14 mouse cellular contexts compared by ENCODE assay signal in the genomic region with DNA sequence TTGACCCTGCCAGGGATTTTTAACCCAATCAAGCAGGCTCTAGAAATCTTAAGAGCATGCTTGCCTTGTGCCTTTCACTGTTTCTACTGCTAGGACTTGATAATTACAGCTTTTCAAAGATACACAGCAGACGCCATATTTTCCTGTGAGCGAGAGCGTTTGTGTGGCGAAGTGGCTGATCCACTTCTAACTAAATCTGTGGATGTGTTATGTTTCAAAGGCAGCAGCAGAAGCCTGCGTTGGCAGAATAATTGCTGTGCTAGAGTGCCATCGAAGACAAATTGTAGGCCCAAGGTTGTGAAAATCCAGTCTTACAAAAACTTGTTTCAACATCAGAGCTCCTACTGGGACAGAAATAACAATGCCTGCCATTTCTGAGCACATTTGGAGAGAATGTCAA.
DNase-seq lines count a peak whose midpoint lies in the region; ATAC-seq and TF ChIP-seq lines count a peak whose summit lies in the region.
"Had no signal": no experiment of that assay in that cellular context is flagged by ENCODE, and none has a peak within 500 bp of the region (broad histone marks: within the 10 kb centered on the region; RNA-seq: fewer than 3 reads in every experiment).

No protein-coding gene starts in this region.

- H3K36me3 ChIP-seq in thymus, adult 2 months (ENCODE audit: control insufficient read depth, insufficient read depth, low read length): no peaks in the 10 kb centered on the region
- H3K36me3 ChIP-seq: embryonic facial prominence, embryonic 13.5 days; midbrain, embryonic 15.5 days; neural tube, embryonic 12.5 days had no signal

- no peaks in the 10 kb centered on the region for H3K27me3 ChIP-seq in thymus, adult 2 months (ENCODE audit: control insufficient read depth, insufficient read depth, low read length)
- H3K27me3 ChIP-seq: embryonic facial prominence, embryonic 13.5 days; midbrain, embryonic 15.5 days; neural tube, embryonic 12.5 days had no signal

- peak; percentile 52 for DNase-seq in adrenal gland, adult 8-10 months
- no peak for DNase-seq in adrenal gland, postnatal 25 days
- DNase-seq in layer of hippocampus, adult 11-12 months (ENCODE audit: low spot score): peak; percentile 21
- no peak for DNase-seq in layer of hippocampus, postnatal 25 days (ENCODE audit: extremely low spot score in 1 of 2, low spot score in 1 of 2)
- DNase-seq in adrenal gland, postnatal 14 days: peak; percentile 33
- peak; percentile 42 for DNase-seq in gonadal fat pad, adult 2 months (ENCODE audit: low read depth)
- DNase-seq in thymus, adult 2 months: no peak
- DNase-seq: cerebellum, postnatal 36 days; lung, postnatal 4 days had no signal

- H3K27ac ChIP-seq in thymus, adult 2 months (ENCODE audit: control insufficient read depth, insufficient read depth, low read length): no peak overlapping the region
- H3K27ac ChIP-seq: embryonic facial prominence, embryonic 13.5 days; hindbrain, postnatal 0 days; midbrain, embryonic 15.5 days; neural tube, embryonic 12.5 days had no signal

- TF ChIP-seq CTCF in thymus, adult 2 months (IDR thresholded peaks at IDR 0.05; ENCODE audit: borderline replicate concordance, control insufficient read depth, extremely low read depth, insufficient read depth, low read length, poor library complexity): no peak

- no peak for ATAC-seq in cerebellum, adult (ENCODE audit: insufficient number of reproducible peaks, low FRiP score, low TSS enrichment)
- ATAC-seq: hindbrain, postnatal 0 days; midbrain, embryonic 15.5 days had no signal

- no peak overlapping the region for H3K4me3 ChIP-seq in thymus, adult 2 months (ENCODE audit: control insufficient read depth, insufficient read depth, low read length)
- H3K4me3 ChIP-seq: embryonic facial prominence, embryonic 13.5 days; midbrain, embryonic 15.5 days; neural tube, embryonic 12.5 days had no signal

- no peaks in the 10 kb centered on the region for H3K4me1 ChIP-seq in thymus, adult 2 months (replicated peaks; ENCODE audit: control insufficient read depth, insufficient read depth, low read length)
- H3K4me1 ChIP-seq: embryonic facial prominence, embryonic 13.5 days; midbrain, embryonic 15.5 days; neural tube, embryonic 12.5 days had no signal

- 96% methylated on average over 6 of the region's 6 CpGs for WGBS in thymus, adult 2 months

- no peak for TF ChIP-seq POLR2A in thymus, adult 2 months (IDR thresholded peaks at IDR 0.05; ENCODE audit: control insufficient read depth, extremely low read depth, insufficient read depth, low read length, poor library complexity)

Comparison
In these comparisons a context has a peak if more than half of its experiments do, and no peak if none do; other contexts are left out.
1. DNase-seq: peak in adrenal gland, adult 8-10 months (single experiment), layer of hippocampus, adult 11-12 months (single experiment), adrenal gland, postnatal 14 days (single experiment) and gonadal fat pad, adult 2 months (single experiment); none in adrenal gland, postnatal 25 days (single experiment), layer of hippocampus, postnatal 25 days (0 of 2) and thymus, adult 2 months (single experiment).